Mouse (Mus musculus): ENCODE measurements around the gene 1700029P11Rik.

DNA sequence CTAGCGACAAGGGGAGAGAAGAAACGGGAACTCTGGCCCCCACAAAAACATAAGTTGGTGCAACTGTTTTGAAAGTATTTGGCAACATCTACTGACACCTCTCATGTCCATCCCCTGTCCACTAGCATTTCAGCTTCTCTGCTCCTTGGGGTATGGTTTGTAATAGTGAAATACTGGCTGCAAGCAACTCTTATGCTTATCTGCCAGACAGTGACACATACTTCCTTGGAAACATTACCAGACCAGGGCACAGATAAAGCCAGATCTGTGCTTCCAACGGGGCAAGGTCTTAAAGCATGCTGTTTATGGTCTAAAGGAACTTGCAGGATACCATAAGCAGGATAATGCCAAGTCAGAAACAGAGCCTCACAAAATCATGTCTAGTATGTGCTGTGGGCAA lies 21.4 kb upstream of the 1700029P11Rik start:
- TF ChIP-seq EP300 (IDR thresholded peaks at IDR 0.05; ENCODE audit: insufficient read depth, low read depth, low read length) (no peak), POLR2A (IDR thresholded peaks at IDR 0.05; ENCODE audit: insufficient read depth, low read length) (no peak)
